Mouse (Mus musculus) thymus, postnatal 4 days (tissue): ENCODE results near the gene Ankrd33b.

Experiments
- DNase-seq: peaks from one replicate; pipeline ENCODE4 v3.0.0; 2021

Gene Ankrd33b

GRCm38 (mm10) chr15:31367481-31368200 lies at the start of gene Ankrd33b:
Ankrd33b (minus strand) TSS chr15:31367726.
- DNase-seq: peak; percentile 18

- DNase-seq: no peak
Measured at GRCm38 (mm10) chr15:31415181-31415580, 47.7 kb upstream of the Ankrd33b start.

- DNase-seq: no peak
Measured at GRCm38 (mm10) chr15:31414179-31414898, 46.8 kb upstream of the Ankrd33b start.

GRCm38 (mm10) chr15:31413662-31414061 lies 46.1 kb upstream of the Ankrd33b start:
- no peak for DNase-seq

GRCm38 (mm10) chr15:31412933-31413332 lies 45.4 kb upstream of the Ankrd33b start:
- no peak for DNase-seq

GRCm38 (mm10) chr15:31412436-31412835 lies 44.9 kb upstream of the Ankrd33b start:
- DNase-seq: no peak

- DNase-seq: no peak
Measured at GRCm38 (mm10) chr15:31407490-31407889, 40.0 kb upstream of the Ankrd33b start.

GRCm38 (mm10) chr15:31406881-31407280 lies 39.4 kb upstream of the Ankrd33b start:
- no peak for DNase-seq

- no peak for DNase-seq
Measured at GRCm38 (mm10) chr15:31404346-31404745, 36.8 kb upstream of the Ankrd33b start.

GRCm38 (mm10) chr15:31402200-31402892 lies 34.8 kb upstream of the Ankrd33b start:
- no peak for DNase-seq

GRCm38 (mm10) chr15:31400974-31401373 lies 33.4 kb upstream of the Ankrd33b start:
- no peak for DNase-seq

GRCm38 (mm10) chr15:31398769-31399168 lies 31.2 kb upstream of the Ankrd33b start:
- DNase-seq: no peak

GRCm38 (mm10) chr15:31397379-31397778 lies 29.9 kb upstream of the Ankrd33b start:
- no peak for DNase-seq

GRCm38 (mm10) chr15:31396755-31397154 lies 29.2 kb upstream of the Ankrd33b start:
- DNase-seq: no peak

GRCm38 (mm10) chr15:31395986-31396385 lies 28.5 kb upstream of the Ankrd33b start:
- no peak for DNase-seq

- DNase-seq: no peak
Measured at GRCm38 (mm10) chr15:31393402-31393801, 25.9 kb upstream of the Ankrd33b start.

- DNase-seq: no peak
Measured at GRCm38 (mm10) chr15:31392705-31393104, 25.2 kb upstream of the Ankrd33b start.

GRCm38 (mm10) chr15:31392135-31392534 lies 24.6 kb upstream of the Ankrd33b start:
- DNase-seq: no peak

GRCm38 (mm10) chr15:31381936-31382468 lies 14.5 kb upstream of the Ankrd33b start:
- DNase-seq: no peak

GRCm38 (mm10) chr15:31379471-31379870 lies 11.9 kb upstream of the Ankrd33b start:
- no peak for DNase-seq

- no peak for DNase-seq
Measured at GRCm38 (mm10) chr15:31375212-31375611, 7.7 kb upstream of the Ankrd33b start.

- DNase-seq: no peak
Measured at GRCm38 (mm10) chr15:31369125-31369612, 1.6 kb upstream of the Ankrd33b start.

GRCm38 (mm10) chr15:31368556-31368955 lies 1.0 kb upstream of the Ankrd33b start:
- no peak for DNase-seq
